Mouse (Mus musculus): ENCODE data around the gene Cdc6. TPM values are rescaled to one million over a fixed set of nuclear protein-coding genes. Genes with fewer than 3 reads are reported as not detected.

Gene Cdc6
- total and polyA plus RNA-seq, 3 experiments: 47.4 to 99.3 (median 81.3) TPM

DNA sequence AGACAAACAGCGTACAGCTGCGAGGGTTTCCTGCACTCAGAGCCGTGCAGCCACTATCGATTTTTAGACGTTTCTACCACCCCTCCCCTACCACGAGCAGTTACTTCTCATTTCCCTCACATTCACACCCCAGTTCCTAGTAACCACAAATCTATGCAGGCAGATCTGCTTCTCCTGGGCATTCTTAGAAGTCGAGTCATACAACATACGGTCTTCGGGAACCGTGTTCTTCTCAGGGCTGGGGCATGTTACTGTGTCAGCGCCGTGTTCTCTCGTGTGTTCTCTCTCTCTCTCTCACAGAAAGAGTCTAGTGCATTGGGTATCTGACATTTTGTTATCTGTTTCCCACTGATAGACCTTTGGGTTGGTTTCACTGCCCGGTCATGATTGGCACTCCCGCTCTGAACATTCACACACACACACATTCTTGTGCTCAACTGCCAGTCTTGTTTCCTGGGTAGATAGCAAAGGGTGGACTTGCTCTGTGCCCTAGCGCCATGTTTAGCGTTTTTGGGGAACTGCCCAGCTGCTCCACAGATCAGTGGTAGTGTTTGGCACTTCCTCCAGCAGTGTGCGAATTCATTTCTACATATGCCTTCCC is 40.5 kb downstream of the Cdc6 start:
- peaks cover 38 to 88% of the 10 kb centered on the region in 2 experiments for H3K4me1 ChIP-seq (ENCODE audit: control insufficient read depth in 1 of 2, insufficient read depth in 2 of 2)
- H3K4me3 ChIP-seq (replicated peaks in 1 of 3; ENCODE audit: low read depth in 2 of 3, low read length in 2 of 3, poor library complexity in 1 of 3): no peak overlapping the region
- H3K27me3 ChIP-seq (replicated peaks): no peaks in the 10 kb centered on the region
- H3K4me2 ChIP-seq (ENCODE audit: insufficient read depth, low read depth, poor library complexity, severe bottlenecking): no peak overlapping the region
- DNase-seq (ENCODE audit: extremely low read depth): no peak
- peaks cover 5 to 33% of the 10 kb centered on the region in 2 experiments for H3K36me3 ChIP-seq (replicated peaks in 1 of 2; ENCODE audit: control insufficient read depth in 1 of 2, insufficient read depth in 1 of 2, low read length in 1 of 2)
- no peaks in the 10 kb centered on the region for H3K9me3 ChIP-seq (replicated peaks; ENCODE audit: low read length)
- H3K27ac ChIP-seq (ENCODE audit: insufficient read depth, low read depth): no peak overlapping the region
- in situ Hi-C loops (cut with MboI; ENCODE audit: low pct_ligation_motif_present, low pct_unique_long_range_greater_than_20kb, low sequenced_read_pairs) (no loop called here), dilution Hi-C loops (cut with MboI; ENCODE audit: extremely low pct_ligation_motif_present, extremely low pct_unique_long_range_greater_than_20kb, low sequenced_read_pairs) (no loop called here)
- TF ChIP-seq MYC (IDR thresholded peaks at IDR 0.05; ENCODE audit: low read depth, low read length) (no peak), NELFE (IDR thresholded peaks at IDR 0.05; ENCODE audit: low read depth, low read length) (no peak), BHLHE40 (IDR thresholded peaks at IDR 0.05; ENCODE audit: low read depth, low read length) (no peak), ELF1 (IDR thresholded peaks at IDR 0.05; ENCODE audit: low read depth, low read length) (no peak), JUN (IDR thresholded peaks at IDR 0.05; ENCODE audit: insufficient read depth, low read depth, low read length) (no peak), RCOR1 (conservative IDR thresholded peaks at IDR 0.05; ENCODE audit: low read depth, low read length) (no peak), IRF4 (IDR thresholded peaks at IDR 0.05; ENCODE audit: low read depth, low read length) (no peak), MXI1 (IDR thresholded peaks at IDR 0.05; ENCODE audit: low read depth, low read length) (no peak), UBTF (IDR thresholded peaks at IDR 0.05; ENCODE audit: low read depth, low read length) (no peak), NRF1 (IDR thresholded peaks at IDR 0.05; ENCODE audit: low read depth, low read length) (no peak), HCFC1 (IDR thresholded peaks at IDR 0.05; ENCODE audit: low read depth, low read length) (no peak), SIN3A (IDR thresholded peaks at IDR 0.05; ENCODE audit: low read length) (no peak), USF2 (conservative IDR thresholded peaks at IDR 0.05; ENCODE audit: low read depth, low read length) (no peak), CHD1 (IDR thresholded peaks at IDR 0.05; ENCODE audit: low read depth, low read length) (no peak), GABPA (IDR thresholded peaks at IDR 0.05; ENCODE audit: insufficient replicate concordance, low read depth, low read length) (no peak), ZKSCAN1 (IDR thresholded peaks at IDR 0.05; ENCODE audit: borderline replicate concordance, low read depth, low read length) (no peak)
- peaks cover 6% of the 10 kb centered on the region; the same call in 1 of the 2 replicates for H3K79me2 ChIP-seq (replicated peaks; ENCODE audit: control insufficient read depth, extremely low read depth, insufficient read depth, poor library complexity, severe bottlenecking)
- H3K9ac ChIP-seq (ENCODE audit: insufficient read depth, low read depth): no peak overlapping the region

DNA sequence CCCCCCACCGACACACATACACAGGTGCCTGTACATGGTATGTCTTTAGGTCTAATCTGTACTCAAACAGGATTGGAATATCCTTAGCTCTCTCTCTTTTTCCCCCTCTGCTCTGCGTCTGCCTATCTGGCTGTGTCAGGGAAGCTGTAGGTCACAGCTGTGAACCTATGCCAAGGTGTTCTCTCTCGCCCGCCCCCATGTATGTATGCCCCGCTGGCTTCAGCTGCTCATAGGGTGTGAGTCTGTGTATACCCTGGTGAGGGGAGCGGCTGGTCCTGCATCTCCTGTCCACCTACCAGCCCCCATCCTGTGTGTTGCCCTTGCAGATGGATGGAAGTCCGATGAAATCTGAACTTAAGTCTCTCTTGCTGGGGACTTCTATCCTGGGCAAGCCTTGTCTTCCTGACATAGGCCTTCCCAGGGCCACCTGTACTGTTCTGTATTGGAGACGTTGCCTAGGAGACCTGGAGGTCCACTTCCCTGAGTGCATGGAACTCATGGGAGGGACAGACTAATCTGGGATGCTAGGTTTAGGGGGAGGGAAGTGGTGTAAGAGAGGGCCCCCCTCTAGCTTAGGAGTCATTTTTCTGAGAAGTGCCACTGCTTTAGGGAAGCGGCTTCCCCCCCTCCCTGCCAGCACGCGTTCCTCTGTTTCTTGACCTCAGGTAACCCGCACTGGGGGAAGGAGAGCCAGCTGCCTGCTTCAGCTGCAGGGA is 41.8 kb downstream of the Cdc6 start:
- H3K27me3 ChIP-seq (replicated peaks): no peaks in the 10 kb centered on the region

More for the DNA sequence above, 41.8 kb downstream of the Cdc6 start:
- H3K36me3 ChIP-seq (replicated peaks in 1 of 2; ENCODE audit: control insufficient read depth in 1 of 2, insufficient read depth in 1 of 2, low read length in 1 of 2): peaks cover 5 to 36% of the 10 kb centered on the region in 2 experiments
- H3K9ac ChIP-seq (ENCODE audit: insufficient read depth, low read depth): no peak overlapping the region
- H3K4me1 ChIP-seq (ENCODE audit: control insufficient read depth in 1 of 2, insufficient read depth in 2 of 2): peaks cover 36 to 89% of the 10 kb centered on the region in 2 experiments
- no peak overlapping the region for H3K4me3 ChIP-seq (replicated peaks in 1 of 3; ENCODE audit: low read depth in 2 of 3, low read length in 2 of 3, poor library complexity in 1 of 3)
- no peaks in the 10 kb centered on the region for H3K9me3 ChIP-seq (replicated peaks; ENCODE audit: low read length)
- no peak overlapping the region for H3K4me2 ChIP-seq (ENCODE audit: insufficient read depth, low read depth, poor library complexity, severe bottlenecking)
- TF ChIP-seq MAFK (IDR thresholded peaks at IDR 0.05; ENCODE audit: insufficient replicate concordance, low read length) (no peak), POLR2AphosphoS2 (IDR thresholded peaks at IDR 0.05; ENCODE audit: low read depth, low read length) (no peak), MEF2A (IDR thresholded peaks at IDR 0.05; ENCODE audit: borderline replicate concordance, low read depth, low read length) (no peak), RCOR1 (conservative IDR thresholded peaks at IDR 0.05; ENCODE audit: low read depth, low read length) (no peak), ZMIZ1 (IDR thresholded peaks at IDR 0.05; ENCODE audit: low read depth, low read length) (no peak), RAD21 (IDR thresholded peaks at IDR 0.05; ENCODE audit: low read depth, low read length) (no peak), ZC3H11A (IDR thresholded peaks at IDR 0.05; ENCODE audit: low read depth, low read length) (no peak), EP300 (IDR thresholded peaks at IDR 0.05; ENCODE audit: low read length) (no peak), USF1 (IDR thresholded peaks at IDR 0.05; ENCODE audit: low read depth, low read length) (no peak), HCFC1 (IDR thresholded peaks at IDR 0.05; ENCODE audit: low read depth, low read length) (no peak)
- no peak for DNase-seq (ENCODE audit: extremely low read depth)
- peaks cover 4% of the 10 kb centered on the region; the same call in 1 of the 2 replicates for H3K79me2 ChIP-seq (replicated peaks; ENCODE audit: control insufficient read depth, extremely low read depth, insufficient read depth, poor library complexity, severe bottlenecking)
- in situ Hi-C loops (cut with MboI; ENCODE audit: low pct_ligation_motif_present, low pct_unique_long_range_greater_than_20kb, low sequenced_read_pairs): no loop called here
- no peak overlapping the region for H3K27ac ChIP-seq (ENCODE audit: insufficient read depth, low read depth)
- dilution Hi-C loops (cut with MboI; ENCODE audit: extremely low pct_ligation_motif_present, extremely low pct_unique_long_range_greater_than_20kb, low sequenced_read_pairs): no loop called here
